Mouse (Mus musculus): ENCODE data around the gene Gm12248.

Gm12248 gene

DNA sequence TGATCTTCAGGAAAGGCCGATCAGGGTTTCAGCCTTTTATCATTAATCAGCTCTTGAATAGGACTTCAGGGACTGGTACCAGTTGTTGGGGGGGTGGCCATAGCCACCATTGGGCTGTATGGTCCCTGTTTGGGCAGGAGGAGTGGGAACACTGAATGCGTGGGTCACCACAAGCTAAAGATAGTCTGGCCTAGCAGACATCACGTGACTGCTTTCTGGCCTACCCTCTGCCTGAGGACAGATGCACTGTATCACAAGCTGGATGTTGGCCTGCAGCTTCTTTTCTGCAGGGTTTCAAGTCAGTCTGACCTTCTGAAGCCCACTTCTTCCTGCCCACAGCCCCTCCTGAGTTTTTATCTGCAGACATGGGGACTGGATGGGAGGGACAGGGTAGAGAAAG is 59.3 kb downstream of the Gm12248 start:
- DNase-seq (ENCODE audit: low spot score in 2 of 2) = no peak

DNA sequence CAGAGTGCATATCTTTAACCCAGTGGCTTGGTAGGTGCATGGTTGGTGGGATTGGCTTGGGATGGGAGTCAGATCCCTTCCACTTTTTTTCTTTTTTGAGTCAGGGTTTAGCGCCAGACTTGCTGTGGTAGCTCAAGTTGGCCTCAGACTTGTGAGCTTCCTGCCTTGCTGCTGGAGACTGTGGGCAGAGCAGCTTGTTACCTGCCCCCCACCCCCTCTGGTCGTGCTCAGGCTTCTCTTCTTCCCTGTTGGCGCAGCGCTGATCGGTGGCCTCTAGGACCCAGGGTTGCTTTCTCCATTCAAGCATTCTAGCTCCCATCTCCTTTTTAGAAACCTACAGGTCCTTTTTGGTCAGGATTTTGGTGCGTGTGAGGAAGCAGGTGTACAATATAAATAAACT is 61.8 kb downstream of the Gm12248 start:
- DNase-seq (ENCODE audit: low spot score in 2 of 2) = no peak

DNA sequence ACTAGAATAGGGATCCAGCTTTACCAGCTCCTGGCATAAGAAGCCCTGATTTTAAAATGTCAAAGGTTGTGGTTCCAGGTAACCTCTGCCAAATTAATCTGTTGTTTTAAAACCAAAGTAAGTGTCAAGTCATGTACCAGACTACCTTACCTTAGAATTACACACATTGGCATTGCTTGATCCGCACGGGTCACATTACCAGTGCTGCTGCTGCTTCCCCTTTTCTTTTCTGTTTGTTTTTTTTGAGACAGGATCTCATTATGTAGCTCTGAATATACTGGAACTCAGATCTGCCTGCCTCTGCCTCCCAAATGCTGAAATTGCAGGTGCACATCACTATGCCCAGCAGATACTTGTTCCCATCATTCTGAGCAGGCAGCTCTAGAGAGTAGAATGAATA is 63.1 kb downstream of the Gm12248 start:
- no peak for DNase-seq (ENCODE audit: low spot score in 2 of 2)

DNA sequence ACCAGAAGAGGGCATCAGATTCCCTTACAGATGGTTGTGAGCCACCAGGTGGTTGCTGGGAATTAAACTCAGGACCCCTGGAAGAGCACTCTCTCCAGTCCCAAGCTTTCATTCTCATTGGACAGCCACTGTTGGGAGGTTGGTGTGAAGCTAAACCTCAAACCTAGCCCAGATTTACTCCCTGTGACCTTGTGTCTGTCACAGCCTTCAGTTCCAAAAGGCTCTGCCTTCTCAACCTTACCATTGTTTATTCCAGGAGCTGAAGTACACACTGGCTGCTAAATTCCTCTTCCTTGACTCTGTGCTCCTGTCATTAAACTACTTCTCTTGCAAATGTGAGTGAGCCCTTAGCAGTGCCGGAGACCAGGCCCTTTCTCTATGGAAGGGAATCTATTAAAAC is 64.0 kb downstream of the Gm12248 start:
- DNase-seq (ENCODE audit: low spot score in 2 of 2) = no peak

DNA sequence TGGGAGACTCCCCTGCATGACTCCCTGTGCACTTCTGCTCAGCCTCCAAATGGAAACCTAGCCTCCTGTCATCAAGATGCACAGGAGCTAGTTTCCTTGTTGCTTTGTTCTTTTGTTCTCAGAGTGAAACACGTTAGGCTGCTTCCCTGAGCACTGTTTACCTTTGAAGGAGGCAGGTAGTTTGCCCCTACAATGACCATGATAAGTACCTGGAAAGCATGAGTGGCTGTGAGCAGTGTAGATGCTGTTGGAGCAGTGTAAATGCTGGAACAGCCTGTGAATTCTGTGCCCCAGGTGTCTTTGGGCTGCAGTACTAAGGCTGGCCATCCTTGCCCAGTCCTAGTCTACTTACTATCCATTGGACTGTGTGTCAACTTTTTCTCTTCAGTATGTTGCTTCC is 66.1 kb downstream of the Gm12248 start:
- no peak for DNase-seq (ENCODE audit: low spot score in 2 of 2)

DNA sequence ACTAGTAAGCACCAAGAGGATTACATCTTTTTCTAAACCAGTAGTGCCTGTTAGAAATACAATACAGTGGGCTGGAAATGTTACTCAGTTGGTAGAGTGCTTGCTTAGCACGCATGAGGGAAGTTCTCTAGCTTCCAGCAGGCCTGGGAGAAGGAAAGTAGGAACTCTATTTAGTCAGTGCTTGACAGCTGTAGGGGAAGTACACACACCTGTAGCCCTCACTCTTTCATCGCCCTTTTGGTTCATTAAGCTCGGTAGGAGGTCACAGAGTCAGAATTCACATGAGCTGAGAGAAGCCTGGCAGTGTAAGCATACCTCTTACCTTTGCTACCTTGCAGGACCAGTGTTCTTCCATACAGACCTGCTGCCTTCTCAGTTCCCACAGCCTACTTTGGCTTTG is 66.6 kb downstream of the Gm12248 start:
- no peak for DNase-seq (ENCODE audit: low spot score in 2 of 2)

DNA sequence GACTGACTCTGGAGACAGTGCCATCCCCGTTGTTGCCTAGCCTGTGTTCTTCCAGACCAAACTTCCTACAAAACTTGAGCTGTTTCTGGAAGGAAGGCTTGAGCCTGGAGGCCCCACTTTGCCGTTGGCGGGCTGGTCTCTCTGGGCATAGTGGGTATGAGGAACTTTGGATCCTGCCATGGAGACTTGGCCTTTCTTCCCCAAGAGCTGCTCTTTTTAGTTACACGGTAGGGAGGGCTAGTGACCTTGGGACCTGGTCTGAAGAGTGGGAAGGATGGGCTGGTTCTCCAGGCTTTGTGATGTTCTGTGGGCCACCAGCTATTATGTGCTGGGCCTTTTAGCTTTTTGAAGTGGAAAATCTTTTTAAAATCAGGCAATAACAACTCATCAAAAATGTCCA is 67.1 kb downstream of the Gm12248 start:
- no peak for DNase-seq (ENCODE audit: low spot score in 2 of 2)

DNA sequence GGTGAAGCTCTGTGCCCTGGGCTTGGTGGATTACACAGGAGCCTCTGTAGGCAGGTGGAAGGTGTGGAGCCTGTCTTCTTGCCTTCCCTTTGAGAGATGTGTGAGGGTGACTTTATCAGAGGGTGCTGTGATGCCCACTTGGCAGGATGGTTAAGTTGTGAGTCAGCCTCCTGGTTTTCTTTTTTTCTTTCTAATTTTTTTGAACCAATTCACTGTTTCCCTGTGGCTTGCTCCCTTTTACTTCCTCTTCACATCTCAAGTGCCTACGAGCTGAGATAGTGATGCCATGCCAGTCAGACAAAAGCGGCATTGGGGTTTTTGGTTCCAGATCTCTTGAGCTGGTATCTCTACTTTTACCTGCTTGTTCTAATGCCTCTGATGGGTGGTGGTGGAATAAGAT is 68.3 kb downstream of the Gm12248 start:
- DNase-seq (ENCODE audit: low spot score in 2 of 2) = no peak

DNA sequence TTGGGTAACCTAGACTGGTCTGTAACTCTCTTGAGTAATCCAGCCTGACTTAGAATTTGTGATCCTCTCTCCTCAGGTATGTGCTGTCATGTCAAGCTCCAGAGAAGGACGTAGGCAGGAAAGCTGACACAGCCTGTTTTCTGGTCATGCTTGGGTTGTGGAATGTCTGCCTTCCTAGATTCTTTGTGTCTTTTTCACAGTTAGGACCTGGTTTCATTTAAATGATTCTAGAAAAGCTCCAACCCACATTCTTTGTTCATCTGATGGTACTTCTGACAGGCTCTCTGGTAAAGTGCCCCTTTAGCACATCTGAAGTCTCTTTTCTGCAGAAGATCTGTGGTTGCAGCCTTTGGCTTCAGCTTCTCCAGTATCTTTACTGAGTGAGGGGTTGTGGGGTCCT is 68.7 kb downstream of the Gm12248 start:
- no peak for DNase-seq (ENCODE audit: low spot score in 2 of 2)

DNA sequence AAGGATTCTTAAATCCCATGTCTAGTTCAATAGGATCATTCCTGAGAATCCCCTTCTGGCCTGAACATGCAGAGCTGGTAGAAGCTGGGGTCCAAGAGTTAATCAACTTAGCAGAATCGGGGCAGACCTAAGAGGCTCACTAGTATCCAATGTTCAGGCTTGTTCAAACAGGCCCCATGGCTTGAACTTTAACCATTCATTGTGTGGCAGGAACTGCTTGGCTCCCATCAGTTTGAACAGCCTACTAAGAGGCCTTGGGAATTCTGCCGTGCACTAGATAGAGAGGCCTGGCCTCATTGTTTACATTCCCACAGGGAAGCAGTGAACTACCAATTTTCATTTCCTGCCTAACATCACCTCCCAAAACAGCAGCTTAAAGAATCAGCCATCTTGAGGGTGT is 71.3 kb downstream of the Gm12248 start:
- no peak for DNase-seq (ENCODE audit: low spot score in 2 of 2)

DNA sequence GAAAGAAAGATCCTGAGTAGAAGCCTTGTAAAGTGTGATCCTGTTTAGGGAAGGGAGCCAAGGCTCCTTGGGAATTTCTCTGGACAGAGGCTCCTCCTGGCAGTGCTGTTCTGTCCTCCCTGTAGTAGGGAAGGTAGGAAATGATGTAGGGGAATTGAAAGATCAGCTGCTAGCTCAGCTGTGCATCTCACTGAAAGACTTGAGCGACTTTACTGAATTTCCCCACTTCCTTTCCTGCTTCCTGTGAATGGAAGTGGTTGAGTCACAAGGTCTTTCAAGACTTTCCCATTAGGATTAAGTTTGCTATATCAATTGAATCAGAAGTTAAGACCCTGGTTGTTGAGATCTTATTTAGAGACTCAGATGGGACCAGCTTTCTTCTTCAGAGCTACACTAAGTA is 71.8 kb downstream of the Gm12248 start:
- no peak for DNase-seq (ENCODE audit: low spot score in 2 of 2)

DNA sequence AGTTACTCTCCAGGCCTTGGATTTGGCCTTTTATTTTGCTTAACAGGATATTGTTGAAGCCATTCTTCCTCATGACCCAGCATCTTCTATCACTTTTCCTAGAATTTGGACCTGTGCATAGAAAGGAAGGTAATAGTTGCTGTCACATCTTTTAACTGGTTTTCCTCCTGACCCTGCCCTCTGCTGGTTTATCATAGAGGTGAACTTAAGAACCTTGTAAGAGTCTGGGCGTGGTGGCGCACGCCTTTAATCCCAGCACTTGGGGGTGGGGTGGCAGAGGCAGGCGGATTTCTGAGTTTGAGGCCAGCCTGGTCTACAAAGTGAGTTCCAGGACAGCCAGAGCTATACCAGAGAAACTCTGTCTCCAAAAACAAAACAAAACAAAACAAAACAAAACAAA is 74.2 kb downstream of the Gm12248 start:
- DNase-seq (ENCODE audit: low spot score in 2 of 2) = no peak

DNA sequence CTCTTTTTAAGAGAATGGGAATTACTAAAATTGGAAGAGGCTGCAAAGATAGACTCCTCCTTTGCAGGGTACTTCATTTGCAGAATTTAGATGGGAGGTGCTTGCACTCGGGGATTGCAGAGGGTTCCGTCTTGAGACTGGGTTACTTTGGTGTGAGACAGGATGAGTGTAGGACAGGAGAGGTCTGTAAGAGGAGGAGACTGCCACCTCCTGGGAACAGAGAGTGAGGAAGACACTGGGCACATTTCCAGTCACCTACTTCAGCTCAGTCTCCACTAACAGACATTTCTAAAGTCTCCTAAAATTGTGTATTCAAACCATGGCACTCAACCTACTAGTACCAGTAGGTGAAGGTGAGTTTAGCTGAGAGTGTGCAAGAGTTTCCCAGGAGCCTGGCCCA is 74.6 kb downstream of the Gm12248 start:
- no peak for DNase-seq (ENCODE audit: low spot score in 2 of 2)

DNA sequence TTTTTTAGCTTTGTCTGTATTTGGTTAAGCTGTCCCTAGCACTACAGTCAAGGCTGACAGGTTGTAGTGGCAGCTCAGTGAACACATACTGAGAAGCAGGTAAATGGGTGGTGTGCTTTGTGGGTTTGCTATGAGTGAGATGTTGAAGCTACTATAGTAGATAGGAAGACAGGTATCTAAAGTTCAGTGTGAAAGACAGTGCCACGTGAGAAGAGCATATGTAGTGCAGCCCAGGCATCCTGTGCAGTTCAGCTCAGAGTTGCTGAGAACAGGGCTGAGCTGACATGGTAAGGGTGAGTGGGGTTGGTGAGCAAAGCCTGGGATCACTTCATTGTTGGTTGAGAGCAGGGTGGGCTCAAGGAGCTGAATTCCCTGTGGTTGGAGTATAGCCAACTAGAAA is 75.5 kb downstream of the Gm12248 start:
- DNase-seq (ENCODE audit: low spot score in 2 of 2) = no peak

DNA sequence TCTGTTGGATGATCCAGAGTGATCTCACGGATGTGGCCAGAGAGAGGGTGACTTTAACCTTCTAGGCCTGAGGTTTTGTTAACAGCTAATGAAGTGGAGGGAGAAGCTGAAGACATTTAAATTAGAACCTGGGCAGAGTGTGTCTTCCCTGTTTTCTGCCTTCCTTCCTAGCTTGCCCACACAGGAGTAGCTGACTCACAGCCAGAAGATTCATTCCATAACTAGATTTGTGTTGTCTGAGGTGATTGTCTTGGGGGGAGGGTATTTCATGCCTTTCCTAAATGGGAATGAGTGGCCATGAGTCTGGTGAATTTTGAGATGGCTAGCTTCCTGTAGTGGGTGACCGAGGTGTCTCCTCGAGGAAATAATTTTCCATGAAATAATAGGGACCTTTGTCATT is 76.6 kb downstream of the Gm12248 start:
- DNase-seq (ENCODE audit: low spot score in 2 of 2) = no peak

DNA sequence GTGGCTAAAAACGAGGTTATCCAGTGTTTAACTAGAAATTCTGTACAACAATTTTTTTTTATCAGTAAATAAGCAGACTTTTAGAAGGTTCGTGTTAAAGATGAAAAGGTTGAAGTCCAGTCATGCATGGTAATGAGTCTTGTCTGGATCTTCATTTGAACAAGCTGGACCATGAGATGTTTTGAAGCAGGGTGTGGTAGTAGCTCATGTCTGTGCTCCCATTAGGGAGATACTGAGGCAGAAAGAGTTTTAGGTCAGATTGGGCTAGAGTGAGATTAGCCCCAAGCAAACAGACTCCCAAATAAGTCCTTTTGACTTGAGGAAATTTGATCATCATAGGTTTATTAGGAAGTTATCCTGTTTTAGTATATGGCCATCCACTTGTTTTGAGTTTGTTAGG is 77.6 kb downstream of the Gm12248 start:
- DNase-seq (ENCODE audit: low spot score in 2 of 2) = no peak

DNA sequence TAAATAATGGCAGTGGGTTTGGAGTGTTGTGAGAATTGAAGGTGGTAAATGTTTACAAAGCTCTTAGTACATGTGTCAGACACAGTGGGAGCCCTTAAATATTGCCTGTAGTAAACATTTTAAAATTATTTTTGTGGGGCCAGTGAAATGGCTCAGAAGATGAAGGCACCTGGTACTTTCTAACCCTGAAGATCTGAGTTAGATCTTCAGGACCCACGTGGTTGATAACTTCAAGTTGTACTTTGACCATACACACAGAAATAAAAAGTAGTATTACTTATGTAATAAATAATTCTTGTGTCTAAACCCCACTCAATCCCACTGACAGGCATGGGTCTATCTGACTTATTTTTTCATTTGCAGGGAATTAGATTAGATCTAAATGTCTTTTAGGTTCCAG is 78.3 kb downstream of the Gm12248 start:
- no peak for DNase-seq (ENCODE audit: low spot score in 2 of 2)
